Mouse (Mus musculus): ENCODE measurements around the gene Prr13.

- TF ChIP-seq POLR2A (IDR thresholded peaks at IDR 0.05; ENCODE audit: borderline replicate concordance, extremely low read depth, low read depth, low read length): no peak
- TF ChIP-seq CTCF (IDR thresholded peaks at IDR 0.05; ENCODE audit: insufficient read depth, low read length): no peak
These were observed 41.0 kb downstream of the Prr13 start for GRCm38 (mm10) chr15:102499851-102500250.

Measured in lung, adult 2 months (tissue).